Mouse (Mus musculus): ENCODE measurements around the gene Eda. TPM values are rescaled to one million over a fixed set of nuclear protein-coding genes. Genes with fewer than 3 reads are reported as not detected.
"Not testable (repeated sequence)": the region's sequence is repeated elsewhere in the genome, so short reads cannot be mapped to it uniquely, and the experiment has no call there.

The Eda gene
- polyA plus RNA-seq, 1 experiment from 2014 or later: 1.8 TPM

- Histone ChIP-seq H3K27me3 (replicated peaks) (peaks cover 8% of the 10 kb centered on the region), H3K9ac (no peak overlapping the region), H3K4me2 (no peak overlapping the region), H3K36me3 (replicated peaks) (no peaks in the 10 kb centered on the region), H3K27ac (no peak overlapping the region), H3K4me1 (no peaks in the 10 kb centered on the region), H3K9me3 (no peaks in the 10 kb centered on the region), H3K4me3 (no peak overlapping the region)
- WGBS: 68% methylated on average over 3 of the region's 3 CpGs
- ATAC-seq (replicated peaks): no peak
Measured at GRCm38 (mm10) chrX:100432311-100432710, 456.9 kb downstream of the Eda start.

GRCm38 (mm10) chrX:100442617-100443016 lies 467.2 kb downstream of the Eda start, which contains the start of gene Awat2:
Gene Awat2 (minus strand): TSS chrX:100442717.
- H3K36me3 ChIP-seq (replicated peaks); H3K4me2 ChIP-seq; H3K9me3 ChIP-seq; H3K9ac ChIP-seq; ATAC-seq (replicated peaks); H3K4me1 ChIP-seq; H3K27me3 ChIP-seq (replicated peaks); H3K4me3 ChIP-seq; H3K27ac ChIP-seq: not testable (repeated sequence)
- WGBS: 93% methylated on average over 2 of the region's 2 CpGs

GRCm38 (mm10) chrX:100443532-100443931 lies 468.1 kb downstream of the Eda start:
- ATAC-seq (replicated peaks): no peak
- Histone ChIP-seq H3K27ac (no peak overlapping the region), H3K9ac (no peak overlapping the region), H3K27me3 (replicated peaks) (no peaks in the 10 kb centered on the region), H3K36me3 (replicated peaks) (no peaks in the 10 kb centered on the region), H3K9me3 (no peaks in the 10 kb centered on the region), H3K4me3 (no peak overlapping the region), H3K4me2 (no peak overlapping the region), H3K4me1 (no peaks in the 10 kb centered on the region)
- 90% methylated on average over 7 of the region's 7 CpGs for WGBS

MicroRNAs within 50 kb of the gene (microRNA counts, 519-probe panel; counts per million panel counts)
- 2,776 counts per million, percentile 61 among the panel's probes with 10 or more counts for microRNA mmu-miR-676

Small RNA genes within 50 kb of the gene (microRNA-seq; reads per million reads assigned to microRNA genes)
- gene Mir676: 735 reads per million, percentile 77 among the genes with 10 or more reads in this experiment

Other genes starting within 250 kb of the Eda start
- 2.0 and 2.1 TPM in 2 replicates for gene Tmem28, start 154.6 kb upstream of the Eda start, polyA plus RNA-seq (2015; fragmentation: Nextera tagmentation; extraction: Ambion mirVana)

Data from midbrain, embryonic 15.5 days (tissue).